Mouse (Mus musculus): ENCODE data around the gene Adprm.
"Not testable (repeated sequence)": the region's sequence is repeated elsewhere in the genome, so short reads cannot be mapped to it uniquely, and the experiment has no call there.

The Adprm gene

DNA sequence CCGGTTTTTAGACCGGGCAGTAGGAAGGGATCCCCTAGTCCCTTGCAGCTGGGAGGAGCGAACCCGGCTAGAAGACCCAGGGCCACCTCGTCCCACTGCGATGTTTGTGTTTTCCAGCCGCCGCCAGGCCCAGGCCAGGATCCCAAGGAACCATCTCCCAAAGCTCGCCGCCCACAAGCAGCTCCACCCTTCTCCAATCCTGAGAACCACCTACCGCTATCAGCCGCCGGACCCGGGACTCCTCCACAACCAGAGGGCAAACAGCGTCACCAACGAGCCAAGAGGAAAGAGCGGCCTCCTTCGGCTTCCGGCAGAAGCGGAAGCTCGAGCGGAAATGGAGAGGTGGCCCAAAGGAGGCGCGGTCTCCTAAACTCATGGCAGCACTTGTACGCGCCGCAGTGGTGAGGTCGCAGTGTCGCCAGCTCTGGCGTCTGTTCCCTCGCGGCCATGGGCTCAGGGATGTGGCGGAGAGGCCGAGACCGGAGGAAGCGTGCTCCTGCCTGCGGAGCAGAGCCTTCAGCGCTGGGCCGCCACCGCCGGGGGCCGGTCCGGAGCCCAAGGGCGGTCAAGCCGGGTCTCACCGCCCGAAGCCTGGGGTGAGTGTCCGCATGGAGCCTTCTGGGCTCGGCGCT is at the start of gene Adprm, which contains the start of gene Sco1:
Gene Adprm, minus strand, starts transcription at position 274 of the 632 bp plus-strand sequence.
Gene Sco1, plus strand, starts transcription at position 350 of the 632 bp plus-strand sequence.
- DNase-seq, result peak; percentile 91

- peak; percentile 29 for DNase-seq
These were observed 49.3 kb upstream of the Adprm start for GRCm38 (mm10) chr11:67101713-67102112.

- DNase-seq, result no peak
These were observed 47.8 kb upstream of the Adprm start for GRCm38 (mm10) chr11:67100169-67100568.

- no peak for DNase-seq
These were observed 46.8 kb upstream of the Adprm start for GRCm38 (mm10) chr11:67099241-67099640.

GRCm38 (mm10) chr11:67098427-67098826 is 46.0 kb upstream of the Adprm start:
- DNase-seq, result no peak

DNA sequence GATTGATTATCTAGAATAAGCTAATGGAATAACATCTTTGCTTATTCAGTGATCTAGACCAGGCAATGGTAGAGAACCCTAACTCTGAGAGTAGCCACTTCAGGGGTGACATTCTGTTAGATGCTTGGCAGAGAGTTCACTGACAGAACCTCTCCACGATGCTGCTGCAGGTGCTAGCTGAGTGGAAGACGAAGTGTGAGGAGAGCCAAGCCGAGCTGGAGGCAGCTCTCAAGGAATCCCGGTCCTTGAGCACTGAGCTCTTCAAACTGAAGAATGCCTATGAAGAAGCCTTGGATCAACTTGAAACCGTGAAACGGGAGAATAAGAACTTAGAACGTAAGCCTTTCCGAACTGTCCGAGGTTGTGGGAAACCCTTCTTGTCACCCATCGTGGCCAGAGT is 45.3 kb upstream of the Adprm start:
- DNase-seq, result no peak

- DNase-seq, result no peak
These were observed 42.1 kb upstream of the Adprm start for GRCm38 (mm10) chr11:67094470-67094869.

- DNase-seq, result no peak
These were observed 41.3 kb upstream of the Adprm start for GRCm38 (mm10) chr11:67093652-67094051.

DNA sequence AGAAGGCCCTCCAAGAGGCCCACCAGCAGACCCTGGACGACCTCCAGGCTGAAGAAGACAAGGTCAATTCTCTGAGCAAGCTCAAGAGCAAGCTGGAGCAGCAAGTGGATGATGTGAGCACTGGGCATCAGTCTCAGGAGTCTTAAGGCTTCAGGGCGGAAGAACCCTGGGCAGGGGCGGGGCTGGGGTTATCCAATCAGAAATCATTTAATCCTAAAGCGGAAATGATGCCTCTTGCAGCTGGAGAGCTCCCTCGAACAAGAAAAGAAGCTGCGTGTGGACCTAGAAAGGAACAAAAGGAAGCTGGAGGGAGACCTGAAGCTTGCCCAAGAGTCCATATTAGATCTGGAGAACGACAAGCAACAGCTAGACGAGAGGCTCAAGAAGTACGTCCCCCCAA is 40.8 kb upstream of the Adprm start:
- DNase-seq, result no peak

DNA sequence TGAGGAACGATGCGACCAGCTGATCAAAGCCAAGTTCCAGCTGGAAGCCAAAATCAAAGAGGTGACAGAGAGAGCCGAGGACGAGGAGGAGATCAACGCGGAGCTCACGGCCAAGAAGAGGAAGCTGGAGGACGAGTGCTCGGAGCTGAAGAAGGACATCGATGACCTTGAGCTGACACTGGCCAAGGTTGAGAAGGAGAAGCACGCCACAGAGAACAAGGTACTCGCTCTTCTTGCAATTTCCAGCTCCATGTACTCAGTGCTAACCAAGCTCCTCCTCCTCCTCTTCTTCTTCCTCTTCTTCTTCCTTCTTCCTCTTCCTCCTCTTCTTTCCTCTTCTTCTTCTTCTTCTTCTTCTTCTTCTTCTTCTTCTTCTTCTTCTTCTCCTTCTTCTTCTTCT is 40.0 kb upstream of the Adprm start:
- not testable (repeated sequence) for DNase-seq

GRCm38 (mm10) chr11:67087225-67087624 is 34.8 kb upstream of the Adprm start:
- no peak for DNase-seq

GRCm38 (mm10) chr11:67086467-67087164 is 34.2 kb upstream of the Adprm start:
- no peak for DNase-seq

DNA sequence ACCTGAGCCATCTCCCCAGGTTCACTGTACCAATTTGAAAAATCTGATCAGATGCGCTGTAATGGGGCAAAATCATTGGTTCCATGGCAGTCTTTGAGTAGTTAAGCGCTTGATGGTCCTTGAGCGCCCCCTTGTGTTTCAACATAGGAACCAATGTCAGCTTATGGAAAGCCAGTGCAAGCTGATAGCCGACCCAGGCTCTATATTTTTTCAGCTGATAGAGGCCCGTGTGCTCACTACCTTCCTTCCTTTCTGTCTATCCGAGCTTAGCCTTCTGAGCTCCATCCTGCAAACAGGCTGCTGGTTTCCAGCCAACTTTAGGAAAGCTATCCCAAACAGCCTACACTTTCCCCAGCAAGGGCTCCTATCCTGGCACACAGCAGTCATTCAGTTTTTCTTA is 33.1 kb upstream of the Adprm start:
- peak; percentile 72 for DNase-seq

DNA sequence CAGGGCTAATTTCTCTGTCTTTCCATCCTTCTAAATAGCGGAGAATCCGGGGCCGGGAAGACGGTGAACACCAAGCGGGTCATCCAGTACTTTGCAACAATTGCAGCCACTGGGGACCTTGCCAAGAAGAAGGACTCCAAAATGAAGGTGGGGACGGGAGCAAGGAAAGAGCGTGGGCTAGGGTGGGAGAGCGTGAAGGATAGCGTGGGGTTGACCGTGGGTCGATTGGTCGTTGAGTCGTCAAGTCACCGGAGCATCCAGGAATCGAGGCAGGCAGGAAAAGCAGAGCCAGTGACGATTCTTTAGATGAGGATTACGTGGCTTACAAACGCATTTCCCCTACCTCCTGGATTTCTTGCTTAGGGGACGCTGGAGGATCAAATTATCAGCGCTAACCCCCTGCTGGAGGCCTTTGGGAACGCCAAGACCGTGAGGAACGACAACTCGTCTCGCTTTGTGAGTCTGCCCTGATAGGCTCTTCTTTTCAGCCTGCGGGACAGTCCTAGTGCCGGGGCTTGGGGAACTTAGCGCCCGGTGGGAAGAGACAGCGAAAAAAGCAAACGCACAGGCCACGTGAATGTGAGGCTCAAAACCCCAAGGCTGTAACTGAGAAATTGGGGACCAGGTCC is 31.4 kb upstream of the Adprm start:
- DNase-seq, result no peak

- DNase-seq, result no peak
These were observed 30.8 kb upstream of the Adprm start for GRCm38 (mm10) chr11:67083239-67083638.

- DNase-seq, result no peak
These were observed 30.4 kb upstream of the Adprm start for GRCm38 (mm10) chr11:67082793-67083192.

- DNase-seq, result no peak
These were observed 29.8 kb upstream of the Adprm start for GRCm38 (mm10) chr11:67082188-67082587.

DNA sequence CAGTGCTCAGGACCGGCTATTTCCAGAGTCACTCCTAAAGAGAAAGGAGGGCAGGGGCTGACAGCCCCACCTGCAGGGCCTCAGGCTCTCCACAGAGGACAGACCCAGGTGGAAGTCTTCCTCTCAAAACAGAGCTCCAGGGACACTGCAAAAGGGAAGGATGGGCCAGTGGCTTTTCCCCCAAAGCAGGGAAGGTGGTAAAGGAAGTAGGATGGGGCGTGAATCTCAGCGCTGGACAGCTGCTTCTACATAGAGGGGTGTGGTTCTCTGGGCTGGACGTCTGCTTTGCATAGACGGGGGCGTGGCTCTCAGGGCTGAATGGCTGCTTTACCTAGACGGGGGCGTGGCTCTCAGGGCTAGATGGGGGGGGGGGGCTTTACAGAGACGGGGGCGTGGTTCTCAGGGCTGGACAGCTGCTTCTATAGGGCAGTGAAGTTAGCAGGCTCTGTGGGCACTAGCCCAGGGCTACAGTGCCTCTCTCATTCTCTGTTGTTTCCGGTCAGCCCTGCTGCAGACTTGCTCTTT is 28.8 kb upstream of the Adprm start:
- peak; percentile 70 for DNase-seq

- DNase-seq, result peak; percentile 53
These were observed 27.8 kb upstream of the Adprm start for GRCm38 (mm10) chr11:67080168-67080567.

- no peak for DNase-seq
These were observed 27.3 kb upstream of the Adprm start for GRCm38 (mm10) chr11:67079740-67080139.

DNA sequence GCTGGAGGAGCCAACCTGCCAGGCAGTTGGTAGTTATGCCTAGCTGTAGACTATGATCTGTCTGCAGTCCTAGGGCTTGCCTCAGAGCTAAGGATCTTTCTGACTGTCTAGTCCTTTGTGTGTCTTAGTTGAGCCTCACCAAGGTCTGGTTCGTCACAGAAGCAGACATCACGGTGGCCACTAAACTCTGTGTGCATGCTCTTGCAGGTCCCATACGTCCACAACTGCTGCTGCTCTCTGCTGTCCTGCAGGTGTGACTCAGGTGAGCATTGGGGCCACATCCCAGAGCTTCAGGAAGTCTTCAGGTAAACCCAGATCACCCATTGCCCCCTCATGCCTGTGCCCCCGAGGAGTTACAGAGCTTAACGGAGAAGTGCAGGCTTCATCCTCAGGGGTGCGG is 26.5 kb upstream of the Adprm start:
- DNase-seq, result no peak

- DNase-seq, result no peak
These were observed 25.6 kb upstream of the Adprm start, which contains the start of gene Myh3 for GRCm38 (mm10) chr11:67078000-67078399. Gene Myh3, plus strand, starts transcription at chr11:67078300.

- no peak for DNase-seq
These were observed 25.0 kb upstream of the Adprm start for GRCm38 (mm10) chr11:67077435-67077834.

DNA sequence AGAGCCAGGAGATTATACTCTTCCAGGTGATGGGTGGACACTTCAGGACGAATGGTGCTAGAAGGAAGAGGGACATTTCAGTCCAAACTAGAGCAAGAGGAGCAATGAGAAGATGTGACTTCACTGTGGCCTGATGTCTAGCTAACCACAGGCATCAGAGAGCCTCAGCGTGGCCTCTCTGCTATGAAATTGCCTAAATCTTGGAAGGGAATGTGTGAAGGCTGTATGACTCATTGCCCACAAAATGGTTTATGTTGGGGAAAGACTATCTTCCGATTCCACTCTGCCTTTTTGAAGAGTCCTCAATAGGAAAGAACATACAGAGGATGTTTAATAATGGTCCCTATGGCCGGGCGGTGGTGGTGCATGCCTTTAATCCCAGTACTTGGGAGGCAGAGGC is 24.4 kb upstream of the Adprm start:
- DNase-seq, result no peak
